Mouse (Mus musculus) intestine, embryonic 15.5 days (tissue): ENCODE data around the gene Vamp1. TPM values are rescaled to one million over a fixed set of nuclear protein-coding genes. Genes with fewer than 3 reads are reported as not detected.

ENCODE experiments used
- ATAC-seq: fragments of 200-750 bp; cut with Nextera tagmentation; 2 replicates; pipeline ENCODE4 v1.8.0; 2017; ENCODE audit warnings: moderate TSS enrichment, moderate library complexity
- H3K27ac ChIP-seq: fragments of 300-500 bp; sonication (generic); 2 replicates; pipeline ENCODE4 v1.5.1; 2015; ENCODE audit warnings: mild to moderate bottlenecking, inconsistent platforms
- H3K27me3 ChIP-seq: fragments of 300-500 bp; sonication (generic); replicated peaks from 2 replicates; pipeline ENCODE4 v1.6.1; 2015; ENCODE audit warnings: inconsistent platforms
- H3K36me3 ChIP-seq: fragments of 300-500 bp; sonication (generic); 2 replicates; pipeline ENCODE4 v1.6.1; 2015; ENCODE audit warnings: inconsistent platforms
- H3K4me1 ChIP-seq: fragments of 300-500 bp; sonication (generic); replicated peaks from 2 replicates; pipeline ENCODE4 v1.6.1; 2015; ENCODE audit warnings: inconsistent platforms
- H3K4me2 ChIP-seq: fragments of 300-500 bp; sonication (generic); replicated peaks from 2 replicates; pipeline ENCODE4 v1.6.1; 2015; ENCODE audit warnings: mild to moderate bottlenecking, inconsistent platforms
- H3K4me3 ChIP-seq: fragments of 300-500 bp; sonication (generic); replicated peaks from 2 replicates; pipeline ENCODE4 v1.5.1; 2015; ENCODE audit warnings: inconsistent platforms
- H3K9ac ChIP-seq: fragments of 300-500 bp; sonication (generic); 2 replicates; pipeline ENCODE4 v1.6.1; 2015; ENCODE audit warnings: inconsistent platforms
- H3K9me3 ChIP-seq: fragments of 300-500 bp; sonication (generic); 2 replicates; pipeline ENCODE4 v1.6.1; 2016; ENCODE audit warnings: inconsistent platforms
- WGBS: fragments of 180-500 bp; shearing (Covaris S2); methylation state at CpG from one replicate; pipeline ENCODE4 v1.1.7; 2015; 5-methylcytosine and 5-hydroxymethylcytosine counted together
- polyA plus RNA-seq: library from polyadenylated mRNA; unstranded; fragments of >200 nt; fragmentation: Nextera tagmentation; extraction: Ambion mirVana; gene quantifications from 2 replicates; pipeline ENCODE4 v1.2.1, GENCODE M21; 2015

Vamp1 gene
- polyA plus RNA-seq, 1 experiment from 2014 or later, result 5.3 TPM

GRCm38 (mm10) chr6:125236341-125236740 lies 21.0 kb downstream of the Vamp1 start:
- Histone ChIP-seq H3K4me2 (no peak overlapping the region), H3K4me1 (peaks cover 8% of the 10 kb centered on the region; the same call in 1 of the 2 replicates), H3K9me3 (no peaks in the 10 kb centered on the region), H3K36me3 (no peaks in the 10 kb centered on the region), H3K9ac (no peak overlapping the region), H3K27me3 (no peaks in the 10 kb centered on the region), H3K27ac (no peak overlapping the region), H3K4me3 (no peak overlapping the region)
- WGBS, result 77% methylated on average over 6 of the region's 6 CpGs
- no peak for ATAC-seq

- Histone ChIP-seq H3K27me3 (no peaks in the 10 kb centered on the region), H3K4me3 (no peak within 1 kb of the TSS), H3K9ac (no peak within 1 kb of the TSS), H3K27ac (no peak within 1 kb of the TSS), H3K36me3 (no peaks in the 10 kb centered on the region), H3K4me1 (peaks cover 7% of the 10 kb centered on the region; the same call in 1 of the 2 replicates), H3K4me2 (no peak within 1 kb of the TSS), H3K9me3 (no peaks in the 10 kb centered on the region)
- whole genome bisulfite sequencing, result 65% methylated on average over 6 of the region's 6 CpGs
- no peak for ATAC-seq
Measured at GRCm38 (mm10) chr6:125236782-125237181, 21.4 kb downstream of the Vamp1 start, which contains the start of gene Cd27. Cd27 (minus strand) TSS chr6:125237010.

GRCm38 (mm10) chr6:125237421-125237820 lies 22.1 kb downstream of the Vamp1 start:
- no peaks in the 10 kb centered on the region for H3K36me3 ChIP-seq
- no peak overlapping the region for H3K27ac ChIP-seq
- no peaks in the 10 kb centered on the region for H3K27me3 ChIP-seq
- H3K4me3 ChIP-seq, result no peak overlapping the region
- H3K9ac ChIP-seq, result no peak overlapping the region
- no peaks in the 10 kb centered on the region for H3K9me3 ChIP-seq
- peaks cover 4% of the 10 kb centered on the region; the same call in 1 of the 2 replicates for H3K4me1 ChIP-seq
- 83% methylated on average over 4 of the region's 4 CpGs for WGBS
- H3K4me2 ChIP-seq, result no peak overlapping the region
- ATAC-seq, result no peak

- Histone ChIP-seq H3K4me2 (no peak overlapping the region), H3K4me3 (no peak overlapping the region), H3K4me1 (peaks cover 4% of the 10 kb centered on the region; the same call in 1 of the 2 replicates), H3K9ac (no peak overlapping the region), H3K27ac (no peak overlapping the region), H3K9me3 (no peaks in the 10 kb centered on the region), H3K36me3 (no peaks in the 10 kb centered on the region), H3K27me3 (no peaks in the 10 kb centered on the region)
- WGBS, result 47% methylated on average over 6 of the region's 6 CpGs
- no peak for ATAC-seq
Measured at GRCm38 (mm10) chr6:125238396-125238795, 23.0 kb downstream of the Vamp1 start.

GRCm38 (mm10) chr6:125239547-125239946 lies 24.2 kb downstream of the Vamp1 start:
- Histone ChIP-seq H3K4me3 (no peak overlapping the region), H3K4me2 (no peak overlapping the region), H3K9ac (no peak overlapping the region), H3K27ac (no peak overlapping the region), H3K9me3 (no peaks in the 10 kb centered on the region), H3K36me3 (no peaks in the 10 kb centered on the region), H3K4me1 (no peaks in the 10 kb centered on the region; the same call in 1 of the 2 replicates), H3K27me3 (no peaks in the 10 kb centered on the region)
- WGBS, result 88% methylated on average over 5 of the region's 5 CpGs
- no peak for ATAC-seq

GRCm38 (mm10) chr6:125240617-125241016 lies 25.3 kb downstream of the Vamp1 start:
- WGBS, result 71% methylated on average over 5 of the region's 5 CpGs
- H3K36me3 ChIP-seq, result no peaks in the 10 kb centered on the region
- H3K4me3 ChIP-seq, result no peak overlapping the region
- no peaks in the 10 kb centered on the region for H3K27me3 ChIP-seq
- H3K4me1 ChIP-seq, result no peaks in the 10 kb centered on the region
- no peaks in the 10 kb centered on the region for H3K9me3 ChIP-seq
- no peak overlapping the region for H3K27ac ChIP-seq
- H3K9ac ChIP-seq, result no peak overlapping the region
- no peak for ATAC-seq
- no peak overlapping the region for H3K4me2 ChIP-seq

GRCm38 (mm10) chr6:125241566-125241965 lies 26.2 kb downstream of the Vamp1 start:
- no peak overlapping the region for H3K4me3 ChIP-seq
- H3K4me2 ChIP-seq, result no peak overlapping the region
- H3K4me1 ChIP-seq, result no peaks in the 10 kb centered on the region
- no peak overlapping the region for H3K27ac ChIP-seq
- H3K9me3 ChIP-seq, result no peaks in the 10 kb centered on the region
- WGBS, result 80% methylated on average over 8 of the region's 8 CpGs
- no peak overlapping the region for H3K9ac ChIP-seq
- no peak for ATAC-seq
- no peaks in the 10 kb centered on the region for H3K27me3 ChIP-seq
- no peaks in the 10 kb centered on the region for H3K36me3 ChIP-seq

GRCm38 (mm10) chr6:125244551-125244950 lies 29.2 kb downstream of the Vamp1 start:
- Histone ChIP-seq H3K4me1 (no peaks in the 10 kb centered on the region), H3K9me3 (no peaks in the 10 kb centered on the region), H3K4me3 (no peak overlapping the region), H3K36me3 (no peaks in the 10 kb centered on the region), H3K9ac (no peak overlapping the region), H3K27me3 (no peaks in the 10 kb centered on the region), H3K27ac (no peak overlapping the region), H3K4me2 (no peak overlapping the region)
- no peak for ATAC-seq
- WGBS, result 24% methylated on average over 1 of the region's 1 CpGs

GRCm38 (mm10) chr6:125252285-125252684 lies 36.9 kb downstream of the Vamp1 start:
- no peak overlapping the region for H3K27ac ChIP-seq
- H3K4me2 ChIP-seq, result no peak overlapping the region
- H3K36me3 ChIP-seq, result no peaks in the 10 kb centered on the region
- ATAC-seq, result no peak
- no peaks in the 10 kb centered on the region for H3K27me3 ChIP-seq
- no peaks in the 10 kb centered on the region for H3K9me3 ChIP-seq
- H3K9ac ChIP-seq, result no peak overlapping the region
- no peak overlapping the region for H3K4me3 ChIP-seq
- 85% methylated on average over 3 of the region's 3 CpGs for WGBS
- H3K4me1 ChIP-seq, result no peaks in the 10 kb centered on the region

GRCm38 (mm10) chr6:125252711-125253110 lies 37.4 kb downstream of the Vamp1 start:
- H3K27me3 ChIP-seq, result no peaks in the 10 kb centered on the region
- WGBS, result 86% methylated on average over 8 of the region's 8 CpGs
- H3K9me3 ChIP-seq, result no peaks in the 10 kb centered on the region
- no peak overlapping the region for H3K27ac ChIP-seq
- peaks cover under 1% of the 10 kb centered on the region; the same call in 1 of the 2 replicates for H3K4me1 ChIP-seq
- no peak overlapping the region for H3K4me3 ChIP-seq
- H3K4me2 ChIP-seq, result no peak overlapping the region
- no peak for ATAC-seq
- H3K36me3 ChIP-seq, result no peaks in the 10 kb centered on the region
- H3K9ac ChIP-seq, result no peak overlapping the region

GRCm38 (mm10) chr6:125253863-125254715 lies 38.7 kb downstream of the Vamp1 start:
- Histone ChIP-seq H3K27ac (no peak overlapping the region), H3K9ac (no peak overlapping the region), H3K4me3 (no peak overlapping the region), H3K4me1 (peaks cover 3% of the 10 kb centered on the region; the same call in 1 of the 2 replicates), H3K36me3 (no peaks in the 10 kb centered on the region), H3K27me3 (no peaks in the 10 kb centered on the region), H3K9me3 (no peaks in the 10 kb centered on the region), H3K4me2 (no peak overlapping the region)
- ATAC-seq, result no peak
- 74% methylated on average over 14 of the region's 14 CpGs for WGBS

- WGBS, result 84% methylated on average over 7 of the region's 7 CpGs
- ATAC-seq, result no peak
- no peak overlapping the region for H3K4me2 ChIP-seq
- H3K4me3 ChIP-seq, result no peak overlapping the region
- peaks cover 3% of the 10 kb centered on the region; the same call in 1 of the 2 replicates for H3K4me1 ChIP-seq
- H3K27me3 ChIP-seq, result no peaks in the 10 kb centered on the region
- H3K9me3 ChIP-seq, result no peaks in the 10 kb centered on the region
- H3K9ac ChIP-seq, result no peak overlapping the region
- H3K27ac ChIP-seq, result no peak overlapping the region
- no peaks in the 10 kb centered on the region for H3K36me3 ChIP-seq
Measured at GRCm38 (mm10) chr6:125255516-125256044, 40.2 kb downstream of the Vamp1 start.
